Mouse (Mus musculus) kidney, embryonic 15.5 days (tissue): ENCODE data around the gene Sh2b1. TPM values are rescaled to one million over a fixed set of nuclear protein-coding genes. Genes with fewer than 3 reads are reported as not detected.

ENCODE experiments used
- ATAC-seq: fragments of 200-750 bp; cut with Nextera tagmentation; replicated peaks from 2 replicates; pipeline ENCODE4 v1.8.0; 2017; ENCODE audit warnings: moderate TSS enrichment; ENCODE audit not compliant: low FRiP score
- H3K27ac ChIP-seq: fragments of 300-500 bp; sonication (generic); 2 replicates; pipeline ENCODE4 v1.5.1; 2015; ENCODE audit warnings: mild to moderate bottlenecking, inconsistent platforms
- H3K27me3 ChIP-seq: fragments of 300-500 bp; sonication (generic); 2 replicates; pipeline ENCODE4 v1.6.1; 2015; ENCODE audit warnings: inconsistent platforms
- H3K36me3 ChIP-seq: fragments of 300-500 bp; sonication (generic); 2 replicates; pipeline ENCODE4 v1.6.1; 2015; ENCODE audit warnings: inconsistent platforms
- H3K4me1 ChIP-seq: fragments of 300-500 bp; sonication (generic); 2 replicates; pipeline ENCODE4 v1.6.1; 2015; ENCODE audit warnings: inconsistent platforms
- H3K4me2 ChIP-seq: fragments of 300-500 bp; sonication (generic); 2 replicates; pipeline ENCODE4 v1.6.1; 2015; ENCODE audit warnings: moderate library complexity, mild to moderate bottlenecking, inconsistent platforms
- H3K4me3 ChIP-seq: fragments of 300-500 bp; sonication (generic); replicated peaks from 2 replicates; pipeline ENCODE4 v1.5.1; 2015; ENCODE audit warnings: mild to moderate bottlenecking, inconsistent platforms
- H3K9ac ChIP-seq: fragments of 300-500 bp; sonication (generic); 2 replicates; pipeline ENCODE4 v1.6.1; 2015; ENCODE audit warnings: mild to moderate bottlenecking, inconsistent platforms
- H3K9me3 ChIP-seq: fragments of 300-500 bp; sonication (generic); replicated peaks from 2 replicates; pipeline ENCODE4 v1.6.1; 2016; ENCODE audit warnings: inconsistent platforms
- WGBS: fragments of 180-500 bp; shearing (Covaris S2); methylation state at CpG from one replicate; pipeline ENCODE4 v1.1.7; 2015; ENCODE audit warnings: mixed read lengths; 5-methylcytosine and 5-hydroxymethylcytosine counted together
- polyA plus RNA-seq: library from polyadenylated mRNA; unstranded; fragments of >200 nt; fragmentation: Nextera tagmentation; extraction: Ambion mirVana; gene quantifications from 2 replicates; pipeline ENCODE4 v1.2.1, GENCODE M21; 2015

Gene Sh2b1
- polyA plus RNA-seq, 1 experiment from 2014 or later, result 56.0 TPM

DNA sequence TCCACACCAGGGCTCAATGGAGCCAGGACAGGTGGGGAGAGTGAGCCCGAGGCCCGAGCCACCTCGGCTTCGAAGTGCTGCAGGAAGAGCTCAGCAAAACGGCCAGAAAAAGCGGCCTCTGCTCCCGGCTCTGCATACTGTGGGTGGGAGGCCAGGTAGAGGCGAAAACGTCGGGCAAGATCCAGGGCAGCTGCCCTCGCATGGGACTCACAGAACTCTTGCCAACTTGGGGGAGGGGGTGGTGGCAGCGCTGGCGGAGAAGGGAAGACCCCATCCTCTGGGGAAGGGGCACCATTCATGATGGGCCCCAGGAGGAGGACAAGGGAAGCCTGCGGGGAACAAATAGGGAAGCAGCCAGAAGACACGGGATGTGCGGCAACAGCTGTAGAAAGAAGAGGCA lies 2.5 kb downstream of the Sh2b1 start:
- no peak for ATAC-seq
- Histone ChIP-seq H3K36me3 (peaks cover 53% of the 10 kb centered on the region), H3K9ac (no peak overlapping the region), H3K4me3 (no peak overlapping the region), H3K9me3 (no peaks in the 10 kb centered on the region), H3K27ac (no peak overlapping the region), H3K4me1 (peaks cover 27% of the 10 kb centered on the region), H3K4me2 (no peak overlapping the region), H3K27me3 (no peaks in the 10 kb centered on the region)
- WGBS, result 94% methylated on average over 16 of the region's 16 CpGs

DNA sequence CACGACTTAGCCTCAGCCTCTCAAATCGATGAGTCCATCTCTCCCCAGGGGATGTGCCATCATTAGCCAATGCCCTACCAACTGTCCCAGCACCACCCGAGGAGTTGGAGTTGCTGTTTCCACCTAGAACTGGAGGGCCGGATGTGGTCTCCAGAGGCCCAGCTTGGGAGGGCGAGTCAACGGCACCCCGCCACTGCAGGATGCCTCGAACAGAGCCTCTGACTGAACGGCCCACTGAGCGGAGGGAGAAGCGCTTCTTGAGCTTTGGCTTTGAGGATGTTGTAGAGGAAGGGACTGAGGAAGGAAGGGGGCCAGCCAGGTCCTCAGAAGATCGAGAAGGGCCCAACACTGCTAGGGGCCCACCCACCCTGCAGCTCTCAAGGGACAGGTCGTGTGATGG lies 2.9 kb downstream of the Sh2b1 start:
- Histone ChIP-seq H3K27me3 (no peaks in the 10 kb centered on the region), H3K9me3 (no peaks in the 10 kb centered on the region), H3K4me1 (peaks cover 27% of the 10 kb centered on the region), H3K27ac (no peak overlapping the region), H3K4me2 (no peak overlapping the region), H3K4me3 (no peak overlapping the region), H3K36me3 (peaks cover 58% of the 10 kb centered on the region), H3K9ac (no peak overlapping the region)
- WGBS, result 83% methylated on average over 13 of the region's 13 CpGs
- no peak for ATAC-seq

DNA sequence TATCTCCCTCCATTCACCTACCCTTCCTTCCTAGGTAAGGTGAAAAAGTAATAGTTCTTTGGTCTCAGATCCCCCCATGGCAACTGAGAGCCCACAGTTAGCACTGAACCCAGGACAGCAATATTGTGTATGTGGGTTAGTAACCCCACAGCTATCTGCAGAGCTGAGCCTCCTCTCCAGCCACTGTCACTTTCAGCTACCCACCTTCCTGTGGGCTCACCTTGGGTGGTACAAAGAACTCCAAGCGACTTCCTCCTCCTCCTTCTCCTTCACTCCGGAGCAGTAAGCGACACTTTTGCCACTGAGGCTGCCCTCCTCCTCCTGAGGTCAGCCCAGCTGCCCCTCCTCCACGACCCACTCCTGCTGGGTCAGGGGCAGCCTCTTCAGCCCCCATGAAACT lies 3.4 kb downstream of the Sh2b1 start:
- no peaks in the 10 kb centered on the region for H3K9me3 ChIP-seq
- H3K36me3 ChIP-seq, result peaks cover 62% of the 10 kb centered on the region
- no peak overlapping the region for H3K4me3 ChIP-seq
- H3K27ac ChIP-seq, result no peak overlapping the region
- no peak overlapping the region for H3K4me2 ChIP-seq
- ATAC-seq, result no peak
- H3K4me1 ChIP-seq, result peaks cover 27% of the 10 kb centered on the region
- 78% methylated on average over 4 of the region's 4 CpGs for WGBS
- no peaks in the 10 kb centered on the region for H3K27me3 ChIP-seq
- no peak overlapping the region for H3K9ac ChIP-seq

DNA sequence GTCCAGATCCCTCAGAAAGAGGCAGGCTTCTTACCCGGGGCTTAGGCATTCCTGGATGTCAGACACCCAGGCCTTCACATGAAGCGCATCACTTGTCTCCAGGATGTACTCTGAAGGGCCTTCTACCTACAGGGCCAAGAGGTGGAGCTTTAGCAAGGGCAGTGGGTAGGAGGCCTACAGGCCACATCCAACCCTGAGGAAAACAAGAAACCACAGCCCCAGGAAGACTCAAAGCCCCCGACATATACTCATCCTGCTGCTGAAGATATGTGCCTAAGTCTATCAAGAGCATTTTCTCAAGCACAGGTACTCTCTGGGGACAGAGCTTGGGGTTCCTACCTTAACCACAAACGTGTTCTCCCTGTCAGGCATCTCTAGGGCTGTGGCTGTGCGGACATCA lies 3.9 kb downstream of the Sh2b1 start:
- peaks cover 27% of the 10 kb centered on the region for H3K4me1 ChIP-seq
- H3K4me3 ChIP-seq, result no peak overlapping the region
- peaks cover 67% of the 10 kb centered on the region for H3K36me3 ChIP-seq
- no peak overlapping the region for H3K27ac ChIP-seq
- 89% methylated on average over 5 of the region's 5 CpGs for WGBS
- H3K9ac ChIP-seq, result no peak overlapping the region
- no peaks in the 10 kb centered on the region for H3K27me3 ChIP-seq
- no peak overlapping the region for H3K4me2 ChIP-seq
- no peak for ATAC-seq
- no peaks in the 10 kb centered on the region for H3K9me3 ChIP-seq

DNA sequence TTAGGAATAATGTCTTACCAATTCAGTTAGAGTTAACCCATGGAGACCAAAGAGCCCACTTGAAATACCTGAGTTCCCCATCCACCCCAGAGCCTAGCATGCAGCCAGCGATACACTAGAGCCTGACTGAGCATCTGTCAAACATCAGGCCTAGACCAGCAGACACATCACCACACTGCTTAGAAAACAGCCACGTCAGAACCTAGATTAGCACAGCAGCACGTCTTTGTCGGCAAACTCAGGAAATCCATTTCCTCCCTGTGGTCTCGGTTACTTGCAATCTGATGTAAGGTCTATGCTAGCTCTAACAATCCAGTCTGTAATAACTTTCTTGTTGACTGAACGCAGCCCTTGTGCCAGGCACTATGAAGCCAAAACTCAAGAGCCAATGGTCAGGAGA lies 5.1 kb downstream of the Sh2b1 start:
- 81% methylated on average over 6 of the region's 6 CpGs for whole genome bisulfite sequencing
- Histone ChIP-seq H3K27me3 (no peaks in the 10 kb centered on the region), H3K36me3 (peaks cover 71% of the 10 kb centered on the region), H3K27ac (no peak overlapping the region), H3K9me3 (no peaks in the 10 kb centered on the region), H3K4me3 (no peak overlapping the region), H3K4me2 (no peak overlapping the region), H3K9ac (no peak overlapping the region), H3K4me1 (peaks cover 28% of the 10 kb centered on the region)
- ATAC-seq, result no peak

DNA sequence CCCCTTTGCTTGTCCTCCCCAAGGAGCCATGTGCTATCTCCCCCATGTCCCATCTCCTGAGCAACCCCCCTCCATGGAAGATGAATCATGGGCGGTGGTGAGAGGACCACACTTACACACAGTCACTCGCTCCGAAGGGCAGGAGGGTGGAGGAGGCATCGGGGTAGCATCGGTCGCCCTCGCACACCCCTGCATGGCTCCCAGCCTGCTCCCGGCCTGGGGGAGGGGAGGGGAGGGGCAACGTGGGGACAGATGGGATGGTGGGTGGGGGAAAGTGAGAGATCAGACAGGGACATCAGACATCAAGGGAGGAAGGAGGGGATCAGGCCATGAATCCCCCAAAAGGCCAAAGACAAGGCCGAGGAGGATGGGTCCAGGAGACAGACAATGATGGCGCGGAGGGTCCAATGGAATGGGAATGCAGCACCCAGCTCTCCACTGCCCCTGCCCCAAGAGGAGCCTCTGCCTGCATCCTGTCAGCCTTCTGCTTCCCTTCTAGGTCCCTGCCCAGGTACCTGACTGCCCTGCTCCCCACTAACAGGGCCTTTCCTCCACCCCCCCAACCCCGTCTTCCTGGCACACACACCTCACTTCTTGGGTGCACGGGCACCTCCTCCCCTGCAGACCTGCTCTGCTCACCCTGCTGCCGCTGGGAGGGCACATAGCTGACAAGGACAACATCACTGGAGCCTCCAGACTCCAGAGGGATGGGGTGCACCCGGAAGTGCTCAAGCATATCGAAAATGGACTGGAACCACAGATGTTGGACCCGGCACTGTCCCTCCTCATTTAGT lies 7.2 kb downstream of the Sh2b1 start:
- peaks cover 69% of the 10 kb centered on the region for H3K36me3 ChIP-seq
- H3K4me3 ChIP-seq, result no peak overlapping the region
- no peaks in the 10 kb centered on the region for H3K27me3 ChIP-seq
- 89% methylated on average over 18 of the region's 18 CpGs for WGBS
- ATAC-seq, result no peak
- no peak overlapping the region for H3K4me2 ChIP-seq
- peaks cover 34% of the 10 kb centered on the region for H3K4me1 ChIP-seq
- H3K27ac ChIP-seq, result no peak overlapping the region
- no peak overlapping the region for H3K9ac ChIP-seq
- H3K9me3 ChIP-seq, result no peaks in the 10 kb centered on the region

DNA sequence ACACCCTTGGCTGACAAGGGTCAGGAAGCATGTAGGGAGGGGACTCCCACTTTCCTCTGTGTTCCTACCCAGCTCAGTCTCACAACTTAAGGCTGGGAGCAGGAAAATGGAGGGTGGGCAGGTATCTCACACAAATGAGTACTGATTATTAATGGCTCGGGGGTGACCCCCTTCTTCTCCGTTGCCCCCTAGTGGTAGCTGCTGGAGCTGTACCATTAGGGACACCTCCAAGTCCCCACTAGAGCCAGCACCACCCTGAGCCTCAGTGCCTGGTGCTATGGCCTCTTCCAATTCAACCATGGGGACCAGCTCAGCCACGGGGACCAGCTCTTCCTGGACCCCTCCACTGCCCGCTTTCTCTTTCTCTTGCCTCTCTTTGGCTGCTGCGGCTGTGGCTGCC lies 8.0 kb downstream of the Sh2b1 start:
- Histone ChIP-seq H3K27ac (no peak overlapping the region), H3K4me2 (no peak overlapping the region), H3K4me3 (no peak overlapping the region), H3K9ac (no peak overlapping the region), H3K27me3 (no peaks in the 10 kb centered on the region), H3K36me3 (peaks cover 63% of the 10 kb centered on the region), H3K9me3 (no peaks in the 10 kb centered on the region), H3K4me1 (peaks cover 33% of the 10 kb centered on the region)
- WGBS, result 71% methylated on average over 5 of the region's 5 CpGs
- ATAC-seq, result no peak

DNA sequence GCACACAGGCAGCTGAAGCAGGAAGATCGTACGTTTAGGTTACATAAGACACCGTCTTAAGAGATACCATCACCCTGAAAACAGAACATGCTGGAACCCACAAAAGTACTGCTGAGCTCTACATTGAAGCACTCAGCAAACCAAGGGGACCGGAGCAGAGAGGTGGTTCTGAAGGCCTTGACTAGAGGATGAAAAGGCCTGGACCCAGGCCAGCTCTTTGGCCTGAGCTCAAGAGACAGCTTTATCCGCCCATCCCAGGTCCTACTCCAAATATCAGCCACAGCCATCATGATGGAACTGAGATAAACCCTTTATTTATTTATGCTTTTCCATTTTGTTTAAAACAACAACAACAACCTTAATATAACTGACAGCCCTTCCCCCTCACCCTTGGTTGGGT lies 8.5 kb downstream of the Sh2b1 start:
- Histone ChIP-seq H3K27ac (0 out of 2 replicates have a peak overlapping the region, but pooled peaks have one; percentile 51), H3K4me3 (no peak overlapping the region), H3K4me1 (peaks cover 36% of the 10 kb centered on the region), H3K9me3 (no peaks in the 10 kb centered on the region), H3K9ac (no peak overlapping the region), H3K36me3 (peaks cover 57% of the 10 kb centered on the region), H3K27me3 (no peaks in the 10 kb centered on the region), H3K4me2 (no peak overlapping the region)
- ATAC-seq, result no peak
- 89% methylated on average over 5 of the region's 5 CpGs for WGBS

DNA sequence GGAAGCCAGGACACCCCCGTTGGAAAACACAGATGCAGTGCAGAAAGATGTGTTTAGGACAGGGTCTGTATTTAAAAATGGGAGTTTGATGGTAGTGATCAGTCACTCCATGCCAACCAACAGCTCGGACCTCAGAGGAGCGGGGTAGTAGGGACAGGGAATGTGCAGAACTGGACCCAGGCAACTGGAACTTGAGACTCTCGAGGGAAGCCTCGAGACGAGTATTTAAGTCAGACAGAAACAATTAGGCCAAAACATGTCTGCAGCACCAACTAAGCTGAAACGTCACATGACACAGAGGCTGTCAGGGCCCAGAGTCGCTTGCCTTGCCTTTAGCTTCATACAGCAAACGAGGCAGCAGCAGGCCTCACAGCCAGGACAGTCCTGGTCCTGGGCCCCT lies 9.1 kb downstream of the Sh2b1 start:
- 65% methylated on average over 9 of the region's 9 CpGs for WGBS
- no peaks in the 10 kb centered on the region for H3K27me3 ChIP-seq
- no peak overlapping the region for H3K4me3 ChIP-seq
- peaks cover 51% of the 10 kb centered on the region for H3K36me3 ChIP-seq
- no peak overlapping the region for H3K9ac ChIP-seq
- peak overlapping the region; percentile 51; the same call in 1 of the 2 replicates for H3K27ac ChIP-seq
- peaks cover 41% of the 10 kb centered on the region for H3K4me1 ChIP-seq
- H3K4me2 ChIP-seq, result no peak overlapping the region
- H3K9me3 ChIP-seq, result no peaks in the 10 kb centered on the region
- no peak for ATAC-seq

DNA sequence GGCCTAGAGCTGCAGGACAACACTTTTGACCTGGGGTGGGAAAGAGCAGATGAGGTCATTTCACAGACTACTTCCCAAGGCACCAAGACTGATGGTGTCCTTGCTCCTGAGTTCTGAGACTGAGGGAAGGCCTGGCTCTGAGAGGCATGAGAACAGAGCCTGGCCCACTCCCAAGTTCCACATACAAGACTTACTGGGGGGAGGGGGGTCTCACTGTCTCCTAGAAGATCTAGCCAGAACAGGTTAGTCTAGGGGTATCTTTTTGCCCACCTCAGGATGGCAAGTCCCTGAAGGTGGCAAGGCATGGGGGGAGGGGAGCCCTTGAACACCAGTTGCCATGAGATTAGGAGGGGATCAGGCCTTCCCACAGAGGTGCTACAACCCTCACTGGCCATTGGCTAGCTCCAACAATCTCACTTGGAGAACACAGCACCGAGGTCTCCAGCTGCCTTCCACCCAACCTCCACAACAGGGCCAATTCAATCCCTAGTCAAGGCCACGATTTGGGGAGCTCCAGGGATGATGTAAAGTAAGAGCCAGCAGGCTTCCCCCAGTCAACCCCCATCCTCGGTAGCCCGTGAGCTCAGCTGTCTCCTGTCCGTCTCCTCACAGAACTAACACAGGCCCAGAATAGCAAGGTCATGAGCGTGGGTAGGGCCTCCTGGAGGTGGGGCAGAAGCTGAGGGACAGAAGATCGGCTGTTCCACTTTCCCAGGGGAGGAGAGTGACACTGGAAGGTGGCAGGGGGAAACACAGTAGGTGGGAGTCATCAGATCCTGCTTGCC lies 9.8 kb downstream of the Sh2b1 start:
- Histone ChIP-seq H3K4me3 (no peak overlapping the region), H3K4me1 (peaks cover 48% of the 10 kb centered on the region), H3K27me3 (no peaks in the 10 kb centered on the region), H3K4me2 (no peak overlapping the region), H3K9me3 (no peaks in the 10 kb centered on the region), H3K27ac (peak overlapping the region; percentile 43; the same call in 1 of the 2 replicates), H3K36me3 (peaks cover 45% of the 10 kb centered on the region), H3K9ac (no peak overlapping the region)
- WGBS, result 31% methylated on average over 7 of the region's 7 CpGs
- ATAC-seq, result no peak

DNA sequence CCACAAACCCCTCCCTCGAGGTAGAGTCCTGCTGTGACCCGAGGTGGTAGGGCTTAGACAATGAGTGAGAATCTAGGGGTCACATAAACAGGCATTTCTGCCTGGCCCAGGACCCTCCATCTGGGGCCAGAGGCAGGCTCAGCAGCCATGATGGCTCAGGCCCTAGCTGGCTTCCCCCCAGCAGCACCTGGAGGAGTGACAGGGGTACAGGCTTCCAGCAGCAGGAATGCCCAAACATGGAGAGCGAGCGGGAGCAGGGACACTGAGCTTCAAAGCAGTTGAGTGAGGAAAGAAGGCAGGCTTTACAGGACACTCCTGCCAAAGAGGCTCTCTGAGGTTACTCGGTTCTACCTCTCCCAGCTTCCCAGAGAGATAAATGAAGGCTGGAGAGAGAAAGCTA lies 10.4 kb downstream of the Sh2b1 start:
- Histone ChIP-seq H3K4me1 (peaks cover 48% of the 10 kb centered on the region), H3K27ac (peak overlapping the region; percentile 43; the same call in 1 of the 2 replicates)
- 25% methylated on average over 5 of the region's 5 CpGs for WGBS

DNA sequence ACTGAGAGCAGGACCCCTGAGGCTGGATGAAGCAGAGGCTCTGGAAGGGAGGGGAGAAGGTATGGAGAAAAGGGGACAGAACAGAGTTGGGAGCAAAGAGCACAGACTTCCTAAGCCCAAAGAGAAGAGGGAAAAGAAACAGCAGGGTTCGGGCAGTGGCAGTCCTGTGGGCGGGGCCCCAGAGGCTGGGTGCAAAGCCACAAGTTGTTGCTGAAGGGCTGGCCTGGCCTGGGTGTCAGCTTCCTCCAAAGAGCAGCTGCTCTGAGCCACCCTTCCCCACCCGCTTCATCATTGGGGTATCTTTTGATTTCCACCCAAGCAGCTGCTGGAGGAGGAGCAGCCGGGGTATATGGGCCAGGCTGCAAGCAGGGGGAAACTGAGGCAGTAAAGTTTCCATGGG lies 11.1 kb downstream of the Sh2b1 start:
- H3K9ac ChIP-seq, result no peak overlapping the region
- no peaks in the 10 kb centered on the region for H3K27me3 ChIP-seq
- WGBS, result 64% methylated on average over 4 of the region's 4 CpGs
- no peaks in the 10 kb centered on the region for H3K9me3 ChIP-seq
- H3K4me3 ChIP-seq, result no peak overlapping the region
- no peak for ATAC-seq
- H3K4me1 ChIP-seq, result peaks cover 51% of the 10 kb centered on the region
- H3K27ac ChIP-seq, result no peak overlapping the region
- H3K36me3 ChIP-seq, result peaks cover 32% of the 10 kb centered on the region
- no peak overlapping the region for H3K4me2 ChIP-seq

More for the DNA sequence above, 10.4 kb downstream of the Sh2b1 start:
- Histone ChIP-seq H3K27me3 (no peaks in the 10 kb centered on the region), H3K4me2 (no peak overlapping the region), H3K9me3 (no peaks in the 10 kb centered on the region), H3K36me3 (peaks cover 39% of the 10 kb centered on the region), H3K4me3 (no peak overlapping the region), H3K9ac (no peak overlapping the region)
- no peak for ATAC-seq
